Mouse (Mus musculus) urinary bladder, postnatal 25 days (tissue): ENCODE data around the gene Kdm2a.
A peak's percentile ranks its signal among the peaks of the same experiment; 100 is the strongest.

Experiments
- DNase-seq: peaks from one replicate; pipeline ENCODE4 v3.0.0; 2022; ENCODE audit warnings: low spot score

The Kdm2a gene

GRCm38 (mm10) chr19:4397798-4398629, at the start of gene Kdm2a:
Gene Kdm2a, minus strand, starts transcription at chr19:4398285.
- peak; percentile 54 for DNase-seq

GRCm38 (mm10) chr19:4447445-4447844, 49.4 kb upstream of the Kdm2a start:
- no peak for DNase-seq

- no peak for DNase-seq
Observed at GRCm38 (mm10) chr19:4446661-4447420, 48.8 kb upstream of the Kdm2a start.

- peak; percentile 71 for DNase-seq
Observed at GRCm38 (mm10) chr19:4442408-4442807, 44.3 kb upstream of the Kdm2a start.

- no peak for DNase-seq
Observed at GRCm38 (mm10) chr19:4441621-4442161, 43.6 kb upstream of the Kdm2a start.

GRCm38 (mm10) chr19:4441090-4441591, 43.1 kb upstream of the Kdm2a start:
- DNase-seq, result peak; percentile 38

GRCm38 (mm10) chr19:4440222-4440621, 42.1 kb upstream of the Kdm2a start:
- DNase-seq, result peak; percentile 43

GRCm38 (mm10) chr19:4439161-4439801, 41.2 kb upstream of the Kdm2a start, which contains the start of gene Rhod:
Gene Rhod, minus strand, starts transcription at chr19:4439432.
- peak; percentile 77 for DNase-seq

- no peak for DNase-seq
Observed at GRCm38 (mm10) chr19:4438791-4439160, 40.7 kb upstream of the Kdm2a start.

GRCm38 (mm10) chr19:4437886-4438285, 39.8 kb upstream of the Kdm2a start:
- DNase-seq, result no peak

- DNase-seq, result no peak
Observed at GRCm38 (mm10) chr19:4436254-4436653, 38.2 kb upstream of the Kdm2a start.

- no peak for DNase-seq
Observed at GRCm38 (mm10) chr19:4434999-4435398, 36.9 kb upstream of the Kdm2a start.

GRCm38 (mm10) chr19:4433756-4434155, 35.7 kb upstream of the Kdm2a start:
- DNase-seq, result no peak

GRCm38 (mm10) chr19:4430091-4430620, 32.1 kb upstream of the Kdm2a start:
- DNase-seq, result no peak

- peak; percentile 35 for DNase-seq
Observed at GRCm38 (mm10) chr19:4425610-4426366, 27.7 kb upstream of the Kdm2a start.

- no peak for DNase-seq
Observed at GRCm38 (mm10) chr19:4423021-4423420, 24.9 kb upstream of the Kdm2a start.

- no peak for DNase-seq
Observed at GRCm38 (mm10) chr19:4422581-4422980, 24.5 kb upstream of the Kdm2a start.

- DNase-seq, result peak; percentile 57
Observed at GRCm38 (mm10) chr19:4420153-4420910, 22.2 kb upstream of the Kdm2a start.

GRCm38 (mm10) chr19:4419711-4420110, 21.6 kb upstream of the Kdm2a start:
- DNase-seq, result no peak

GRCm38 (mm10) chr19:4417713-4418112, 19.6 kb upstream of the Kdm2a start:
- no peak for DNase-seq
